Mouse (Mus musculus) midbrain, embryonic 11.5 days (tissue): ENCODE results near the gene Cenpk. TPM values are rescaled to one million over a fixed set of nuclear protein-coding genes. Genes with fewer than 3 reads are reported as not detected.

Experiments
- polyA plus RNA-seq: library from polyadenylated mRNA; unstranded; fragments of >200 nt; fragmentation: Nextera tagmentation; extraction: Ambion mirVana; gene quantifications from 2 replicates; pipeline ENCODE4 v1.2.1, GENCODE M21; 2014

Cenpk gene
- polyA plus RNA-seq, 1 experiment from 2014 or later = 75.1 TPM

Other genes with a start within 250 kb of the Cenpk start
- 23.5 and 23.9 TPM in 2 replicates for gene Nln, start 119.0 kb upstream of the Cenpk start, polyA plus RNA-seq
- 27.0 and 28.0 TPM in 2 replicates for gene Sgtb, start 118.9 kb upstream of the Cenpk start, polyA plus RNA-seq
- gene Trappc13, start 50.1 kb upstream of the Cenpk start, polyA plus RNA-seq = 82.4 and 96.4 TPM in 2 replicates
- 26.5 and 30.0 TPM in 2 replicates for gene Trim23, start 49.8 kb upstream of the Cenpk start, polyA plus RNA-seq
- 15.7 and 16.4 TPM in 2 replicates for gene Ppwd1, start 232 bp downstream of the Cenpk start, polyA plus RNA-seq
- gene Adamts6, start 59.2 kb downstream of the Cenpk start, polyA plus RNA-seq = 2.6 and 3.3 TPM in 2 replicates